Mouse (Mus musculus) small intestine, adult 10 weeks (tissue): ENCODE measurements around the gene Nampt. TPM values are rescaled to one million over a fixed set of nuclear protein-coding genes. Genes with fewer than 3 reads are reported as not detected.

Source experiments
- polyA plus RNA-seq: library from polyadenylated mRNA; stranded (reverse); fragments of 350-450 nt; fragmentation: Illumina TruSeq; extraction: RNeasy Lipid Tissue Mini Kit (QIAGEN cat#74804); gene quantifications from one replicate; pipeline ENCODE4 v1.2.3, GENCODE M21; 2014; ENCODE audit warnings: low replicate concordance

Gene Nampt
- polyA plus RNA-seq, result 166 TPM

DNA sequence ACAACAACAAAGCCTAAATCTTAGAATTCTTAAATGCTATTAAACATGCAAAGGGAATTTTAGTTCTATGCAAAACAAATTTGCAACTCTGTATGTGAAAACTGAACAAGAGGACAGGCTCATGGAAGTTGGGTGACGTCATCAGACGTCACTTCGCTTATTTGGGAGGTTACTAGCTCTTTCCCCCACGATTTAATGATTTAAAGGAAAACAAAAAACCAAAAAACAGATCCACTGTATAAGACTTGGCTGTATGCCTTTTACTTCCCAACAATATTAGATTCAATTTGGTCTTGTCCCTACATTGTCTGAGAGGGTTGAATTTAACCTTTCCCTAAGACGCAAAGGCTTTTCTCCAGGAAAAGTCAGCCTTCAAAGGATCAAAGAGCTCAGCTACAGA, at the start of gene Nampt:
TSS of gene Nampt (plus strand) at position 130 of the 400 bp plus-strand sequence.

Other genes with a start within 250 kb of the Nampt start
- gene Sypl, start 134.3 kb downstream of the Nampt start, polyA plus RNA-seq, result 328 TPM